Mouse (Mus musculus): ENCODE results near the gene Snx9. TPM values are rescaled to one million over a fixed set of nuclear protein-coding genes. Genes with fewer than 3 reads are reported as not detected.
A peak's percentile ranks its signal among the peaks of the same experiment; 100 is the strongest.

The Snx9 gene
- polyA plus RNA-seq, 2 experiments = 9.4 to 11.6 TPM

GRCm38 (mm10) chr17:5976221-5977055 lies 135.3 kb downstream of the Snx9 start:
- Histone ChIP-seq H3K9me3 (ENCODE audit: control insufficient read depth, low read length) (no peaks in the 10 kb centered on the region), H3K36me3 (replicated peaks; ENCODE audit: control insufficient read depth, insufficient read depth, low read depth) (no peaks in the 10 kb centered on the region), H3K27me3 (ENCODE audit: control insufficient read depth, insufficient read depth, low read length) (peaks cover 5% of the 10 kb centered on the region), H3K4me2 (ENCODE audit: low read depth) (peak overlapping the region; percentile 31; the same call in 1 of the 2 replicates), H3K4me1 (replicated peaks; ENCODE audit: control insufficient read depth in 2 of 2, insufficient read depth in 2 of 2, low read length in 1 of 2) (peaks cover 3 to 26% of the 10 kb centered on the region in 2 experiments; a peak in 2 of 4 replicates), H3K27ac (peak overlapping the region; percentile 16; the same call in 1 of the 2 replicates), H3K9ac (replicated peaks) (no peak overlapping the region), H3K4me3 (ENCODE audit: insufficient read depth in 1 of 2, low read depth in 2 of 2, low read length in 2 of 2) (no peak overlapping the region)
- ATAC-seq (ENCODE audit: insufficient read depth) (peak; percentile 67), DNase-seq (ENCODE audit: low read depth in 3 of 3, low spot score in 3 of 3) (peak in 2 of 3 experiments; percentile 22 to 23)
- 46% methylated on average over 20 of the region's 20 CpGs for WGBS (ENCODE audit: insufficient replicate concordance)
- TF ChIP-seq EP300 (IDR thresholded peaks at IDR 0.05; ENCODE audit: low read depth) = no peak
- TF ChIP-seq CTCF (IDR thresholded peaks at IDR 0.05; ENCODE audit: low read depth) = no peak

DNA sequence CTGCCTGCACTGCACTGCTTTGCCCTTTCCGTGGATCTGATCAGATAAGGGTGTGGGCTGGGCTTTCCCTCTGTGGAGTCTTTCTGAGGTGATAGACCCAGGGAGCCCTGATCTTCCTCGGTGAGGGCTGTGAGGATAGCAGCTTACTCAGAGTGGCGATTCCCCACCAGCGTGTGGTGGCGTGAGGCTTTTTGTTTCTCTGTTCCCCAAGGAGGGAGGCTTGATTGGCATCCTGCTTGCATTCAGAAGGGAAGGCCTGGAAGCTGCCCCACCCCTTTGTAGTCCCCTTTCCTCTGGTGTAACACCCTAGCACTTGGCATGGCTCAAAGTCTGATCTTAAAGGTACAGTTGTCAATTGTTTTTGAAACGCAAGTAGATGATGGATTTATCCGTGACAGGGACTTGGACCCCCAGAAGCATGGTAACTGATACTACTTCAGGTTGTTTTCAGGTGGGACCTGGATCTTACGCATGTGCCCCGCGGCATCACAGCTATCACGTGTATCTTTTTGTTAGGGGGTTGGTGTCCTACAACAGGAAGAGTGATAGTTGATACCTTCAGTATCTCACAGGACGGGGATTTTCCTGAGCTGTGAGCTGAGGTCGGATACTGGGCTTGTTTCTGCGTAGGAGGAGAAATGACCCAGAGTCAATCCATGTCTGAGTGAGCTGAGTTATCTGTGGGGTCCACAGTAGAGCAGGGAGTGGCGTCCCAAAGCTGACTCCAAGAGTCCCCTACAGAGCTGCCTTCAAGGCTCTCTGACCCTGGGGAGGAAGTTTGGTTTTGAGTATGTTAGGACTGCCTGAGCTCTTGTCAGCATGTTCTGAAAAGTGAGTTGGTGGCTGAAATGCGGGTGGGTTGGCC lies 136.2 kb downstream of the Snx9 start:
- H3K9me3 ChIP-seq (ENCODE audit: control insufficient read depth, low read length) = no peaks in the 10 kb centered on the region
- H3K27me3 ChIP-seq (ENCODE audit: control insufficient read depth, insufficient read depth, low read length) = peaks cover 5% of the 10 kb centered on the region
- H3K9ac ChIP-seq (replicated peaks) = no peak overlapping the region
- no peak for TF ChIP-seq EP300 (IDR thresholded peaks at IDR 0.05; ENCODE audit: low read depth)
- TF ChIP-seq CTCF (IDR thresholded peaks at IDR 0.05; ENCODE audit: low read depth) = no peak
- no peak overlapping the region for H3K4me3 ChIP-seq (ENCODE audit: insufficient read depth in 1 of 2, low read depth in 2 of 2, low read length in 2 of 2)
- H3K36me3 ChIP-seq (replicated peaks; ENCODE audit: control insufficient read depth, insufficient read depth, low read depth) = no peaks in the 10 kb centered on the region
- no peak overlapping the region for H3K4me2 ChIP-seq (ENCODE audit: low read depth)
- H3K27ac ChIP-seq = peak overlapping the region; percentile 16; the same call in 1 of the 2 replicates
- H3K4me1 ChIP-seq (replicated peaks; ENCODE audit: control insufficient read depth in 2 of 2, insufficient read depth in 2 of 2, low read length in 1 of 2) = peaks cover 3 to 26% of the 10 kb centered on the region in 2 experiments; a peak in 2 of 4 replicates
- no peak for DNase-seq (ENCODE audit: low read depth in 3 of 3, low spot score in 3 of 3)
- WGBS (ENCODE audit: insufficient replicate concordance) = 27% methylated on average over 16 of the region's 16 CpGs
- 0 out of 2 replicates have a peak, but pooled peaks have one; percentile 12 for ATAC-seq (ENCODE audit: insufficient read depth)

GRCm38 (mm10) chr17:5977921-5978504 lies 136.9 kb downstream of the Snx9 start:
- Histone ChIP-seq H3K4me3 (ENCODE audit: insufficient read depth in 1 of 2, low read depth in 2 of 2, low read length in 2 of 2) (no peak overlapping the region), H3K27ac (no peak overlapping the region), H3K27me3 (ENCODE audit: control insufficient read depth, insufficient read depth, low read length) (peaks cover 5% of the 10 kb centered on the region), H3K9ac (replicated peaks) (no peak overlapping the region), H3K9me3 (ENCODE audit: control insufficient read depth, low read length) (no peaks in the 10 kb centered on the region), H3K4me1 (replicated peaks; ENCODE audit: control insufficient read depth in 2 of 2, insufficient read depth in 2 of 2, low read length in 1 of 2) (peaks cover 3 to 26% of the 10 kb centered on the region in 2 experiments; a peak in 2 of 4 replicates), H3K36me3 (replicated peaks; ENCODE audit: control insufficient read depth, insufficient read depth, low read depth) (no peaks in the 10 kb centered on the region), H3K4me2 (ENCODE audit: low read depth) (no peak overlapping the region)
- WGBS (ENCODE audit: insufficient replicate concordance) = 30% methylated on average over 8 of the region's 8 CpGs
- TF ChIP-seq CTCF (IDR thresholded peaks at IDR 0.05; ENCODE audit: low read depth) (no peak), EP300 (IDR thresholded peaks at IDR 0.05; ENCODE audit: low read depth) (no peak)
- DNase-seq (ENCODE audit: low read depth in 3 of 3, low spot score in 3 of 3) (no peak), ATAC-seq (ENCODE audit: insufficient read depth) (no peak)

DNA sequence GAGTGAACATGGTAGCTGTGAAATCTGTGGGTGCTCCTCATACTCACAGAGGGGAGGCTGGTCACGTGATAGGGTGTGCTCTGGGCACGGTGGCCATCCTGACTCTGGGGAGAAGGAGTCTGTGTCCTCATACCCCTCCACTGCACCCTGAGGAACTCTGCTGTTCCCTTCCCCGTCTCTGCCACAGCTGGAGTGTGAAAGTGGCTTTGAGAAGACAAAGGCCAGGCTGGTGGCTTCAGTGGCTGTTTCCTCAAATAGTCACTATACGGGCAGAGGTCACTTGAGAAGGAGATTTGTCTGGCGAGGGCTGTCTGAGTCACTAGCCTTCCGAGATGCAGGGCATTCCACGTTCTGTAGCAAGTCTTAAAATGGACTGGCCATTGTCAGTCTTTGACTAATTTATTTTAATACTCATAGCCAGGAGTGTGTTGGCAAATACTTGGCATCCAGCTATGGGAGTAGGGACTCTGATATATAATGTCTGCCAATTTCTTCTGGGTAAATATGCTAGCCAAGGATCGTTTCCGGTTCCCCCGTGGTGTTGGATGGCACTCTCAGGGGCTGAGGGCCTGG lies 137.5 kb downstream of the Snx9 start:
- peaks cover 5% of the 10 kb centered on the region for H3K27me3 ChIP-seq (ENCODE audit: control insufficient read depth, insufficient read depth, low read length)
- no peak for ATAC-seq (ENCODE audit: insufficient read depth)
- H3K9ac ChIP-seq (replicated peaks) = no peak overlapping the region
- no peaks in the 10 kb centered on the region for H3K36me3 ChIP-seq (replicated peaks; ENCODE audit: control insufficient read depth, insufficient read depth, low read depth)
- H3K9me3 ChIP-seq (ENCODE audit: control insufficient read depth, low read length) = no peaks in the 10 kb centered on the region
- no peak for DNase-seq (ENCODE audit: low read depth in 3 of 3, low spot score in 3 of 3)
- no peak overlapping the region for H3K4me3 ChIP-seq (ENCODE audit: insufficient read depth in 1 of 2, low read depth in 2 of 2, low read length in 2 of 2)
- H3K4me1 ChIP-seq (replicated peaks; ENCODE audit: control insufficient read depth in 2 of 2, insufficient read depth in 2 of 2, low read length in 1 of 2) = peaks cover 3 to 26% of the 10 kb centered on the region in 2 experiments; a peak in 2 of 4 replicates
- TF ChIP-seq CTCF (IDR thresholded peaks at IDR 0.05; ENCODE audit: low read depth) = no peak
- TF ChIP-seq EP300 (IDR thresholded peaks at IDR 0.05; ENCODE audit: low read depth) = no peak
- H3K27ac ChIP-seq = no peak overlapping the region
- H3K4me2 ChIP-seq (ENCODE audit: low read depth) = no peak overlapping the region
- WGBS (ENCODE audit: insufficient replicate concordance) = 37% methylated on average over 10 of the region's 10 CpGs

All from liver, embryonic 14.5 days (tissue).